Mouse (Mus musculus): ENCODE data around the gene Adgrb2.

Gene Adgrb2

DNA sequence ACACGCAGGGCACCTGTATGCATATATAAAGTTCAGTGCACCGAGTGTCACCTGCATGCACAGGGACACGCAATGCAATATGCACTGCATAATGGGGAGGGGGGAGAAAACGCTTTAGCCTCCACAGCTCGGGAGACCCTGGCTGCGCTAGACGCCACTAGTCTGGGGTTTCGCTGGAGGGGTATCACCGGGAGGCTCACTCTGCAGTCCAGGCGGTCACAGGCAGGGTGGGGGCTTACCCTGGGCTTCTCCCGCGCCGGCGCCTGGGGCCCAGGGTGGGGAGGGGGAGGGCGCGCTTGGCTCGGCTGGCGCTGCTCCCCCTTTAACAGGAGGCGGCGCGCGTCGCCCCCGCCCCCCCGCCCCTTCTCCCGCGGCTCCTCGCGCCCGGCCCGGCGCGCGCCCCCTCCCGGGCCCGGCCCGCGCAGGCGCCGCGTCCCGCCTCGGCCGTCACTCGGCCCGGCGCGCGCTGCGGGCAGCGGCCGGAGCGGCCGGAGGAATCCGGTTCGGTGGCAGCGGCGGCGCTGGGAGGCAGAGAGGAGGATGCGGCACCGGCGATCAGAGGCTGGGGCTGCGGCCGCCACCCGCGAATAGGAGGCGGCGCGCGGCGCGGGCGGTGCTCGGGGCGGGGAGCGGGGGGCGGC, at the start of gene Adgrb2:
TSS of gene Adgrb2 (plus strand) at position 450 of the 641 bp plus-strand sequence.
- DNase-seq: no peak

DNA sequence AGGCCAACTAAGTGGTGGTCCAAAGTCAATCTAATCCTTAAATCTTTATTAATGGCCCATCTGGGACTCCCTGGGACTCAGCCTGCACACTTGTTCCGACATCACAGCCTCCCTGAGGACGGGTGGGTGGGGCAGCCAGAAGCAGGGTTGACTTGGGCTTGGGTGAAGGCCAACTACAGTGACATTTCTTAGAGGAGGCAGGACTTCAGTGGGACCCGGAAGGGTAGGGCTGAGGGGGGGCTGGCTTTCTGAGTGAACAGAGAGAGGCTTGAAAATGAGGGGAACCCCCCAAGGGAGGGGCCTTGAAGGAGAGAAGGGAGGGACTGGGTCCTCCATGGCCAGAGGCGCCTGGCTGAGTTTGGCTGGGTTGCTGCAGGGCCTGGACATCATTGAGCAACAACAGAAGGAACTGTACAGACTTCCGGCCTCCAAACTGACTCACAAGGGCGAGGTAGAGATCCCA, 33.3 kb upstream of the Adgrb2 start:
- peak in 1 of 2 experiments; percentile 1 for DNase-seq

DNA sequence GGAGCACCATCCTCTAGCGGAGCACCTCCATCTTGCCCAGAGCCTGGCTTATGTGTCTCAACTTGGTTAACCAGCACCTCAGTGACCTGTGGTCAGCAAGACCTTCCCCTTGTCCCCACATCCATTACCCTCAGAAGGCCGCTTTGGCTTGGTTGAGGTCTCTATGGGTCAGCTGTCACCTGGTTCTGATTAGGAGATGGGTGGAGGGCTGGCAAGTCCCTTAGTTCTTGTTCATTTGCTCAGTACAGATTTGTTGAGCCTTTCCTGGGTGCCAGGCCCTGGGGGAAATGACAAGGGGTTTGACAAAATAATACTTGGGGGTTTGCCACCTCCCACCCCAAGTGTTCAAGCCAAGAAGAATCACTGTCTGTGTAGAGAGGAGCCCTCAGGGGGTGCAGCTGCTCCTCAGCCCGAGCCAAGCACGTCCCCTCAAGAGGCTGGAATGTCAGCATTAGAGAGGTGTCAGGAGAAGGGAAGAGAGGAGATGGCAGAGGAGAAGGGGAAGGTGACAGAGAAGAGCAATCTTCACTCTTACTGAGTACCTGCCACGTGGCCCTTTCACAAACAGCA, 32.3 kb upstream of the Adgrb2 start:
- DNase-seq: no peak

DNA sequence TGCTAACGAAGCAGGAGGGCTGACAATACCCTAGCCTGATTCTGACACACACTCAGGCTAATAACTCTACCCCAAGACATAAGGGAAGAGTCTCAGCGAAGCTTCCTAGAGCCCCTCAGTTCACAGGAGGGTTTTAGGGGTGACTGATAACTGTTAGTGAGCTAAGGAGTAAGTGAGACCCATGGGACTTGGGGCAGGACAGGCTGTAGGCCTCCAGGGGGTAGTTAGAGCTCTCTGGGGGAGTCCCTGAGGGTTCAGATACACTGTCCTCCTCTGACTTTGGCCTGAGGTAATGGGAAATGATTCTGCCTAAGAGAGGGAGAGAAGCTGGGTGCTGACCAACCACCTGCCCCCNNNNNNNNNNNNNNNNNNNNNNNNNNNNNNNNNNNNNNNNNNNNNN, 30.1 kb upstream of the Adgrb2 start:
- DNase-seq: no peak

DNA sequence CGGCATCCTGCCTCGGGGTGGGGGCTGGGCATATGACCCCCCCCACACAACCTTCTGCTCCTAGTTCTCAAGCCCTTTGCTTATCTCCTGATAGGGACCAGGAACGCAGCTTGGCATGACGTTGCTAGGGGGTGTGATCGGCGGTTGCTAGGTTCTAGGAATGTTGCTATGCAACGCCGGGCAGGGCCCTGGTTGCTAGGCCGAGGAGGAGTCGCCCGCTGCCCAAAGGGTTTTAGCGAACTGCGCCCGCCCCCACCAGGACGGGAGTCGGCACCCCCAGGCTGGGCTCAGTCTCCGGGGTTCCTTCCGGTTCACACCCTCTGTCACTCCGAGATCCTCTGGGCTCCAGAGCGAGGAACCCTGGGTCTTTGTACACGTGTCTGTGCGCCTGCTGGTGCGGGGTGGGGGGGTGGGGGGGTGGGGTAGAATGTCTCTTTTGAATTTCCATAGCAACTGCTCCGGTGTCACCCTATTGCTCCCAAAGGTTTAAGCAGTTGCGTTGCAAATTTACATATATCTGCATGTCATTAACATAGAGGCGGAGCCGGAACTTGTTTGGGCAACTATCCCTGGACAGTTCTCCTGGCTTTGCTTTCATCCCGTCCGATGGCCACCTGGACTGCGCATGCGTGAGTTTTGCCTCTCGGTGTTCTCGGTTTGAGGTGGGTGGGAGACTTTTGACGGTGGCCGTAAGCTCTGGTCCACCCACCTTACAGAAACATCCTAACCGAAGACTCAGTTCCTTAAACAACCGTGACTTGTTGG, 24.3 kb upstream of the Adgrb2 start:
- DNase-seq: peak; percentile 45 to 56

DNA sequence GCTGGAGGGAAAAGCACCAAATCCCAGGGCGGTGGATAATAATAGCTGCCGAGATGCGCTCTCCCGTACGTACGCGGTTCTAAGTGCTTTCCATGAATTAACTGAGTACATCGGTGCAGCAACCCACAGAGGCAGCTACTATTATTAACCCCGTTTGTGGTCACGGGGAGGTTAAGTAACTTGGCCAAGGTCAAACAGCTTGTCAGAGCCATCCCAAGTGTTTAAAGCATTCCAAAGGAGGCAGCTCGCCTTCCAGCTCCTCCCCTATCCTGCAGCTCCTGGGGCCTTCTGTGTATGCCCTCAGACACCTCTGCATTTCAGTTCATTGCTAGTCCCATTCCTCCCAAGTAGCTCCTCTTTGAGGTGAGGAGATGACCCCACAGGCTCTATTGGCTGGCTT, 19.4 kb upstream of the Adgrb2 start:
- DNase-seq: no peak

DNA sequence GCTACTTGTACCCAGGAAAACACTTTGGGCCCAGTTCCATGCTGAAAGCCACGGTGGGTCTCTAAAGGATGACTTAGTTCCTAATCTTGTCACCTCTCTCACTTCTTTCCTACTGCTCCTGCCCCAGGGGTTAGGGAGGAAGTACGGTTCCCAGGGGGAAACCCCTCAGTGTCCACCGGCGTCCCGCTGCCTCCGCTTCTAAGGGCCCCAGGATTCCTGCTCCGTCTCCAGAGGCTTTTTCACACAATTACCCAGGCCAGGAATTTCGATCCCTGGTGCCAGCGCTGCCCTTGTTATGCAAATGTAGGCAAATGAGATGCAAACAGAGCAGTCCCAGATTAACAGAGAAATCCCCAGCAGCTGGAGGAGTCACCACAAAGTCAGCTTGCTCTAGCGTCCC, 18.5 kb upstream of the Adgrb2 start:
- no peak for DNase-seq

DNA sequence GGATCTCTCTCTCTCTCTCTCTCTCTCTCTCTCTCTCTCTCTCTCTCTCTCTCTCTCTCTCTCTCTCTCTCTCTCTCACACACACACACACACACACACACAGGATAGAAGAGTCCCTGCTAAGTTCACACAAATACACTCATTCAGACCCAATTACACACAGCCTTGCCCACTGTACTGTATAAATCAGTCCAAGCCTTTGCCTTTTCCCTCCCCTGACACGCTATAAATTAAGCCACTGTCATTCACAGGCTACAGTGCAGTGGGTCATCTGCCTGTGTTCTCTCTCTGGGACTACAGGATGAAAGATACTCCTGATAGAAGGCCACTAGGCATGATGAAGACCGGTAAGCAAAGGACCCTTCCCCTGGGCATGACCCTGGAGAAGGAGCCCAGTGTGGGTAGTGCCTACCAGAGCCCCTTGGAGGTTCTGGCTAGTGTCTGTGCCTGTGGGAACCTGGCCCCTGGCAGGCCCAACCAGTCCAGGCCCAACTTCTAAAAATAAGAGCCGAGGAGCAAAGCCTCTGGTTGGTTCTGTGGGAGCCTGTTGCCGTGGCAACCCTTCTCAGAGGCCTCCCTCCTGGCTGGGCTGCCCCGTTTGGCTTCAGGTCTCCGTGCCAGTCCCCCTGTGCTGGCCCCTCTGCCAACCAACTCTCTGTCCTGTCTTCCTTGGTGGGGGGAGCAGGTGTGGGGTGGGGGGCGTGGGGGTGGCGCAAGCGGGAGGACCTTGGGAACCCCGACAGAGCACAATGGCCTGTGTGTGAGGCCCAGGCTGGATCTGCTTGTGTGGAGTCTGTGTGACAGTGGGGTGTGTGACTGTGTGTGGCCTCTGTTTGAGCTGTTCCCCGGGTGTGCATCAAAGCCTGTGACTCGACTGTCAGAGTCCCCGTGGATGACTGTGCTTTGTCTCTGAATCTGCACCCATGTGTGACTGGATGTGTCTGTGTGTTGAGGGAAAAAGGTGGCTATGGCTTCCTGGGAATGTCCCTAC, 17.4 kb upstream of the Adgrb2 start:
- no peak for DNase-seq

DNA sequence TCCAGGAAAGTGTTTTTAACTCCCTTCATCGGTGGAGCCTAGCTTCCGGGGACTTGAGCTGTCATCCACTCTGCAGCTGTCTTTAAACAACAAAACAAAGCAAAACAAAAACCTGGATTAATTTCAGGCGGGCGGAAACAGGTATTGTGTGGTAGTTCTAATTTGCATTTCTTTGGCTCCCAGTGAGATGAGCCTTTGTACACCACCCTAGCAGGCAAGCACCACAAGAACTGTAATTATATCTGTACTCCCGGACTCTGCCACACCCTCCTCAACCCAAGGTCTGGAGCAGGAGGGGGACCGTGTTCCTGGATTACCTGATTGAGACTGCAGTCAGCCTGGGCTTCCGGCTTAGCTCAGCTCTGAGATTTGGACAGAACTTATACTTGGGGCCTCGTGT, 14.5 kb upstream of the Adgrb2 start:
- no peak for DNase-seq

DNA sequence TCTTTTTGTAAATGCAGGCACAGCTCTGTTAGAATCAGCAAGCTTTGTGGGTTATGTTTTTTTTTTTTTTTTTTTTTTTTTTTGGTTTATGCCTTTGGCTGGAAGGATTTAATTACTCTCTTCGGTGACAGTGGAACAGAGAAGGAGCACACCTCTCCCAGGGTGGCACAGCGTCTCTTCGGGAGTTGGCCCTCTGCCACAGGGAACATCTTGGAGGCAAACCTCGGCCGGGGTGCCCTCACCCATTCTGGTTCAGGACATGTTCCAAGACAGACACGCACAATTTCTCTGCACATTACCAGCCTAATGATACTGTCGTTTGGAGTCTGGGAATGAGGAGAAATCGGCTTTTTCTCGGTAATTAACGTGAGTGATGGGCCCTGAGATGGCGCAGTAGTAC, 13.8 kb upstream of the Adgrb2 start:
- DNase-seq: no peak

DNA sequence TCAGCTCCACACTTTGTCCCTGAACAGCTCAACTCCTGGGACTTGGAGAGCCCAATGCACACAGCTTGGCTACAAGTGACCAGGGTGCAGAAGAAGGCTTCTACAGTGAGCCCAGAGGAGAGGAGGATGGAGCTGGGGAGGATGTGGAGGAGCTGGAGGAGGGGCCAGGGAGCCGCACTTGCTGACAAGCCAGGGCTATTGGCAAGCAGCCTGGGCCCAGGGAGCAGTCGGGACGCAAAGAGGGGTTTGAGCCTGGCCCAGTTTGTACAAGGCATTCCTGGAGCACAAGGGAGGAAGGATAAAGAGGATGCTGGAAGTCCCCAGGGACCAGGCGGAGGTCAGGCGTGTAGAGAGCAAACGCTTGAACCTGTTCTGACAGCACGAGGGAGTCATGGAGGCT, 12.7 kb upstream of the Adgrb2 start:
- no peak for DNase-seq

DNA sequence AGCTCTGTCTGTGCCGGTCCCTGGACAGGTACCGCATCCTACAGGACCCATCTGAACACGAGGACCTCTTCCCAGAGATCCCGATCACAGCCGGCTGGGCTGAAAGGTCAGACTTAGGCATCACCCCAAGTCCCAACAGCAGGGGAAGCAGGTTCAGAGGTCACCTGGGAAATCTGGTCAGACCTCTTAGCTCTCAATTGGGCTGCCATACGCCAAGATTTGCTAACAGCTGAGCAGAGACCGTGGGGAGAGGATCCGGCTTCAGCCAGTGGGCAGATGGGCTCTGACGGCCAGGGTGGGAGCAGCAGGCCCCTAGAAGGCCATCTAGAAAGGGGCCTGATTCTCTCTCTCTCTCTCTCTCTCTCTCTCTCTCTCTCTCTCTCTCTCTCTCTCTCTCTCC, 10.4 kb upstream of the Adgrb2 start:
- DNase-seq: no peak

DNA sequence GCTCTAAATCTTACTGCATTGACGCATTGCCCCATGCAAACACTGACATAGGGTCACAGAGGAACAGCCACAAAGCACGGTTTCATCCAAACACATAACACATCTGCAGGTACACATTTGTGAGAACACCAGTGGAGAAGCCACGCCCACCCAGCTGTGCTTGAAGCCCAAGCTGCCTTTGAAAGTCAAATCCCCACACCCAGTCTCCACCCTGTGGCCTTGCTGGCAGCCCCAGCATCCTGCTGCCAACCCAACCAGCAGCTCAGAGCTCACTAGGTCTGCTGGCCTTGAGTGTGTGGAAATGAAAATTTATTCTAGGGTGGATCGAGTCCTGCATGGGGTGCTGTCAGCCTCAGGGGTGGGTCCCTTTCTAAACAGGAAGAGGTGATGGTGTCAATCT, 7.4 kb upstream of the Adgrb2 start:
- DNase-seq: no peak

DNA sequence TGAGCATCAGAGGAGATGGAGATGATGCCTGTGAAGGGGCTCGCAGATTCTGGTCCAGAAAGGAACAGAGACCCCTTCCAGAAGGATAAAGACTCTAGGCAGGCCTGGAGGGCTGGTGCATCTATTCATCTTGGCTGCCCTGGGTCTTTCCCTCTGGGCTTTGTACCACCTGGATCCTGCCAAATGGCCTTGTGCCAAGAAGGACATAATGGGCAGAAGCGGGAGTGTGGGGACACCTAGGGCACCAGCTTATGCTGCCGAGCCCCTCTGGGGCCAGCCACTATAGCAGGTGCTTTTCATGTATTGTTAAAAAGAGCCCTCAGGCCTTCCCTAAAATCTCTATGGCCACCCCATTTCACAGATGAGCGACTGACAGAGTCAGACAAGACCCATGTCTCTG, 6.4 kb upstream of the Adgrb2 start:
- DNase-seq: no peak

DNA sequence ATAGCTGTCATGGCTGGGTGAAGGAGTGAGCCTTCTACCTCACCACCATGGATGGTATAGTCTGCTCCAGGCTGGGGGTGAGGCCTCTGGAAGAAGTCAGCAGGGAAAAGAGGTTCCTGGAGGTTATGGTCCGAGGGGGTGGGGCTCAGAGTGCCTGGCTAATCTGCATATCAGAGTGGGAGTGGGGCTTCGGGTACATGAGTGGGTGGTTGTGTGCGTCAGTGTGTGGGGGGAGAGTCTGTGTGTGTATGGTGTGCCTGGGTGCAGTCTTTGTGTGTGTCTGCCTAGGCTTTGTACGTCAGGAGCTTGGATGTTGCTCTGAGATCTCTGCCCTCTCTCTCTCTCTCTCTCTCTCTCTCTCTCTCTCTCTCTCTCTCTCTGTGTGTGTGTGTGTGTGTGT, 5.7 kb upstream of the Adgrb2 start:
- DNase-seq: no peak

DNA sequence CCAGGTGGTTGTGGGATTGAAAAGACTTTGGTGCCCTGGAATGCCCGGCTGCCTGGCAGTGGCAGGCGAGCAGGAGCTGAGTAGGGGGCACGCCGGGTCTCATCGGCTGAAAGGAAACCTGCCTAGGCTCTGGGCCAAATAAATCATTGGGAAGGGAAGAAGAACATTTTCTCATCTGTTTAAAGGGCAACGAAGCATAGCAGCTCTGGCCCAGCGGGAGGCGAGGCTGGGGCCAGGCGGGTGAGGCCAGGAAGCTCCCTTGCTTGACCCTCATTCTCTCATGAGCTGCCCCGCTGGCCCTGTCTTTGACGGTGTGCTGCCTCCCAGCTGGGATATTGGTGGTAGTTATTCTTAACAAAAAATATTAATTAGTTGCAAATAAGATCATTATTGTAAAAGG, 3.0 kb upstream of the Adgrb2 start:
- peak in 1 of 2 experiments; percentile 42 for DNase-seq

DNA sequence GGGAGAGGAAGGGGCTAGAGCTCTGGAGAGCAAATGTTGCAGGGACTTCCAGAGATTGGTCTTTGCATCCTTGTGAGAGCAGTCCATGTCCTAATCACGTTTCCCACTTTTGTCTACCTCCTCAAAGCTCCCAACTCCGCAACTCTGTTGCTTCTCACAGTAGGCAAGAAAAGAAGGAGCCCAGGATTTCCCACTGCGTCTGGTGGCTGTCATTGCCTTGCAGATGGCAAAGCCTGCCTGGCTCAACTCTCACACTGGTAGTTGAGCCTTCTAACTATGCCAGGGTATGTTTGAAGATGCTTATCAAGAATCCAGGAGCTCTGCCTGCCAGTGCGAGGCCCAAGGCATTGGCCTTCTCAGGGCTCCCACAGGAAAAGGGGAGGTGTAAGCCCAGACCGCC, 1.6 kb upstream of the Adgrb2 start:
- no peak for DNase-seq

DNA sequence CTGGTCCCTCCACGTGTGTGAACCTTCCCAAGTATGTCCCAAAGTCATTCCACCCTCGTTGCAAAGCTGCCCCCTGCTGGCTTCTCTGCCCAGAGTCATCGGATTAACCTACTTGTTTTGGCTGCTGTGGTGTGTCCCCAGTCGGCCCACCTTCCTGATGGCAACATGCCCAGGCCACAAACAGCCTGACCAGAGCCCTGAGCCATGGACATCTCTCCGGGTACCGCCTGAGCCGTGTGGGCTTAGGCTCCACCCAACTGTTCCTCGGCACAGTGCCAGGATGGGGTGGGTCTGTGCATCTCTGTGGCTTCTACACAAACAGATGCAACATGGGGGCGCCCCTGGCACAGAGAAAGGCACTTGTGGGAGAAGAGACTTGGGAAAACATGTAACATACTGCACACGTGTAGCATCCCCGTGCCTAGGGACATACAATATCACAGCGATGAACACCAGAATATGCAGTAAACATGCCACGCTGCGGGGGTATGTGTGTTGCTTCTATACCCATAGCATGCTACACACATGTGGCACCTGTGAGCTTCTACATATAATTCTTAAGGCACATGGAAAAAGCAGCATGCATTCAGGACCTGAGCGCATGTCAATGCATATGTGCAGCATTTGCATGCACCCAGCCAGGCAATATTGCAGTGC, 778 bp upstream of the Adgrb2 start:
- DNase-seq: peak; percentile 54 to 67

DNA sequence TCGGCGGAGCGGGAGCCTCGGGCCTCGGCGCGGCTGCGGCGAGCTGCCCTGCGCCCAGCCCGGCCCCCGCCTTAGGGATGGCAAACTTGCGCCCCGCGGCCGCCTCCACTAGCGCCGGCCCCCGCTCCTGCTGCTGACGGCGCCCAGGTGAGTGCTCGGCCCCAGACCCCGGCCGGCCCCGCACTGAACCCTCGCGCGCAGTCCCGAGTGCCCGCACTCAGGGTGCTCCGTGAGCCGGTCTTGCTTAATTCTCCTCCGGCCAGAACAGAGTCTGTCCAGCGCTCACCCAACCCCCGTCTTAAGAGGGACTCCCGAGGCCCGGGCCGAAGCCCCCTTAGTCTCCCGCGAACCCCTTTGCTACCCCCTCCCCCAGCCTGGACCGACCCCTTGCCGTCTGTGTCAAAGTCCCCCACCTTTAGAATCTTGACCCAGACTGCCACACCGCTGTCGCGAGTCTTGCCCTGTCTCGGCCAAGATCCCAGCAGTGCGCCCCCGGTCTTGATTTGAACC, 546 bp downstream of the Adgrb2 start:
- DNase-seq: no peak

DNA sequence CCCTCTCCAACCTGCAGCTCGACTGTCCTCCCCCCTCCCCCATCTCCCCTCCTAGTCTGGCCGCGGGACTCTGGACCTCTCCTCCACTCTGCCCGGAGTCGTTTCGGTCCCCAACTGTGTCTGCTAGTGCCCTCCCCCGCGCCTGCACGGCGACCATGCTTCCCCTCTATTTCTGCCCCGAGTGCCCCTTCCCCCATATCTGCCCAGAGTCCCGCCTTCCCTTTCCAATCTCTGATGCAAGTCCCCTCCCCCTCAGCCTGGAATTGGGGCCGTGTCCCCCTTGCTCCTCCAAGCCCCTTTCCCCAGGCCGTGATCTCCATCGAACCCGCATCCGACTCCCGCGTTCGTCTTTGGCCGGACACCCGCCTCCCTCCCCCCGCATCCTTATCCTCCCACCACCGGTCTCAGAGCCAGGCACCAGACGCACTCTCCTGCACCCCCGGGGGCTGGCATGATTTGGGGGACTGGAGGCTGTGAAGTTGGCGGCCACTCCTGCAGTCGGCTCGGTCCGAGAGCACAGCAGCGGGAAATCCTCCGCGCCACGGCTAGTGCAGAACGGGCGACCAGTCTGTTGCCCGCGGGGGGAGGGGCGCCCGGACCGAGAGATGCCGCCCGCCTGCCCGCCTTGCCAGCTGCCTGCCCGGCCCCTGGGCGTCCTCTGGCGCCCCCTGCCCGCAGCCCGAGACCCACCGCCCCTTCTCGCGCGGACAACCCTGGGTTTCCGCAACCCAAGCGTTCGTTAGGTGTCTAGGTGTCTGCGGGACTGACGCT, 1.2 kb downstream of the Adgrb2 start:
- peak in 1 of 2 experiments; percentile 28 for DNase-seq

DNA sequence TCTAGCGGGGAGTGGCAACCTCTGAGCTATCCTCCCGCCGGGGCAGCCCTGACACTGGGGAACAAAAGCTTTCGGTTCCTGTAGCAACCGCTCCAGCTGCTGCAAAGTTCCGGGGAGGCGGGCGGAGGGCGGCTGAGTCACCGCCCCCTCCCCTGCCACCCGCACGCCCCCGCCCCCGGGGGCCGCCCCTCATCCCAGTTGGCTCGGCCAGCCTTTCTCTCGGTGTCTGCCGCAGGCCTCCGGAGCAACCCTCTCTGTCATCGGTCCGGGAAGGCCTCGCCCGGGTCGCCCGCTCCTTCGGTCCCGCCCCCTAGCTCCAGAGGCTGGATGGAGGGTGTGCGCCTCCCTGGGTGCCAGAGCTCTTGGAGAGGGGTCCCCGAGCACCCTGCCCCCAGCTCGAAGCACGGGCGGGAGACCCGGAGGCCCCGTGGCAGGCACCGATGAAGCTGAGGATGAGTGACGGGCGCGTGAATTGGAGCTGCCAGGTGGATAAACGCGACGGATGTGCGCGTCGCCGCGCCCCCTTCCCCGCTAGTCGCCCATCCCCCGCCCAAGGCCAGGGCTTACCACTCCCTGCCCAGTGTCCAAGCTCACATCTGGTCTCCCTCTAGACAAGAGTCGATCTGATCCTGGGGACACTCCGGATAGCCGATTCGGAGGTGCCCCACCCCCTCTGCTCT, 3.3 kb downstream of the Adgrb2 start:
- no peak for DNase-seq

Measured in kidney, adult 8-10 months (tissue).